Mouse (Mus musculus): Measurements from ENCODE around the gene Adprh.

- TF ChIP-seq CTCF (IDR thresholded peaks at IDR 0.05; ENCODE audit: low read depth), result no peak
- no peak for TF ChIP-seq EP300 (optimal IDR thresholded peaks at IDR 0.05)
Observed at GRCm38 (mm10) chr16:38445046-38445445, 7.5 kb downstream of the Adprh start.
